Mouse (Mus musculus) cerebellum, postnatal 36 days (tissue): ENCODE measurements around the gene Fcgrt.

Experiments used
- DNase-seq, 2 experiments: peaks; one replicate each; pipeline ENCODE4 v3.0.0; 2021 to 2022; ENCODE audit warnings: mixed read lengths in 2 of 2

Gene Fcgrt

GRCm38 (mm10) chr7:45081016-45081415, 22.6 kb downstream of the Fcgrt start:
- no peak for DNase-seq

- DNase-seq = peak; percentile 88 to 93
Observed at GRCm38 (mm10) chr7:45079856-45080255, 23.8 kb downstream of the Fcgrt start.

GRCm38 (mm10) chr7:45078513-45078912, 25.1 kb downstream of the Fcgrt start:
- peak; percentile 71 to 74 for DNase-seq

- no peak for DNase-seq
Observed at GRCm38 (mm10) chr7:45077829-45078228, 25.8 kb downstream of the Fcgrt start.

GRCm38 (mm10) chr7:45077322-45077721, 26.3 kb downstream of the Fcgrt start:
- DNase-seq = no peak

GRCm38 (mm10) chr7:45076501-45076900, 27.1 kb downstream of the Fcgrt start:
- DNase-seq = no peak

- DNase-seq = no peak
Observed at GRCm38 (mm10) chr7:45075405-45075804, 28.2 kb downstream of the Fcgrt start.

- no peak for DNase-seq
Observed at GRCm38 (mm10) chr7:45073949-45074348, 29.7 kb downstream of the Fcgrt start.

- no peak for DNase-seq
Observed at GRCm38 (mm10) chr7:45073171-45073707, 30.4 kb downstream of the Fcgrt start.

GRCm38 (mm10) chr7:45072230-45072629, 31.4 kb downstream of the Fcgrt start:
- DNase-seq = no peak

- no peak for DNase-seq
Observed at GRCm38 (mm10) chr7:45069671-45070070, 34.0 kb downstream of the Fcgrt start.

- peak; percentile 37 to 50 for DNase-seq
Observed at GRCm38 (mm10) chr7:45068000-45068318, 35.7 kb downstream of the Fcgrt start.

- DNase-seq = no peak
Observed at GRCm38 (mm10) chr7:45067190-45067999, 36.3 kb downstream of the Fcgrt start.

GRCm38 (mm10) chr7:45062239-45062835, 41.3 kb downstream of the Fcgrt start, which contains the start of the genes Nosip and Prrg2:
Gene Nosip, plus strand, starts transcription at chr7:45062429.
Gene Prrg2, minus strand, starts transcription at chr7:45062677.
- peak; percentile 94 to 98 for DNase-seq

- peak in 1 of 2 experiments; percentile 30 for DNase-seq
Observed at GRCm38 (mm10) chr7:45061532-45062075, 42.0 kb downstream of the Fcgrt start.

GRCm38 (mm10) chr7:45060632-45061122, 43.0 kb downstream of the Fcgrt start:
- DNase-seq = no peak

GRCm38 (mm10) chr7:45058607-45059571, 44.8 kb downstream of the Fcgrt start:
- no peak for DNase-seq

GRCm38 (mm10) chr7:45056972-45057348, 46.7 kb downstream of the Fcgrt start:
- DNase-seq = no peak

GRCm38 (mm10) chr7:45056329-45056971, 47.2 kb downstream of the Fcgrt start:
- no peak for DNase-seq

GRCm38 (mm10) chr7:45053931-45054510, 49.6 kb downstream of the Fcgrt start:
- peak; percentile 86 to 90 for DNase-seq
